Mouse (Mus musculus) cerebellum, adult 11 months (tissue): Measurements from ENCODE around the gene Nln.
A peak's percentile ranks its signal among the peaks of the same experiment; 100 is the strongest.

Experiments used
- DNase-seq: peaks from one replicate; pipeline ENCODE4 v3.0.0; 2022

The Nln gene

GRCm38 (mm10) chr13:104039861-104040260 lies 69.6 kb downstream of the Nln start:
- DNase-seq, result no peak

GRCm38 (mm10) chr13:104038891-104039290 lies 70.5 kb downstream of the Nln start:
- no peak for DNase-seq

GRCm38 (mm10) chr13:104038358-104038757 lies 71.1 kb downstream of the Nln start:
- no peak for DNase-seq

- no peak for DNase-seq
Measured at GRCm38 (mm10) chr13:104037531-104038290, 71.7 kb downstream of the Nln start.

GRCm38 (mm10) chr13:104036494-104037290 lies 72.7 kb downstream of the Nln start:
- peak; percentile 26 for DNase-seq

- DNase-seq, result no peak
Measured at GRCm38 (mm10) chr13:104035651-104036050, 73.8 kb downstream of the Nln start.

- DNase-seq, result no peak
Measured at GRCm38 (mm10) chr13:104034854-104035253, 74.6 kb downstream of the Nln start.

GRCm38 (mm10) chr13:104032620-104033133 lies 76.7 kb downstream of the Nln start:
- no peak for DNase-seq

- DNase-seq, result no peak
Measured at GRCm38 (mm10) chr13:104031821-104032331, 77.5 kb downstream of the Nln start.

- DNase-seq, result no peak
Measured at GRCm38 (mm10) chr13:104030956-104031355, 78.5 kb downstream of the Nln start.

- no peak for DNase-seq
Measured at GRCm38 (mm10) chr13:104029511-104029910, 79.9 kb downstream of the Nln start.

- no peak for DNase-seq
Measured at GRCm38 (mm10) chr13:104029089-104029488, 80.3 kb downstream of the Nln start.

GRCm38 (mm10) chr13:104026525-104026924 lies 82.9 kb downstream of the Nln start:
- no peak for DNase-seq

GRCm38 (mm10) chr13:104025710-104025995 lies 83.8 kb downstream of the Nln start:
- no peak for DNase-seq

GRCm38 (mm10) chr13:104024856-104025709 lies 84.3 kb downstream of the Nln start:
- DNase-seq, result no peak

GRCm38 (mm10) chr13:104024275-104024674 lies 85.1 kb downstream of the Nln start:
- no peak for DNase-seq

GRCm38 (mm10) chr13:104023356-104023911 lies 86.0 kb downstream of the Nln start:
- no peak for DNase-seq

GRCm38 (mm10) chr13:104018466-104019076 lies 90.8 kb downstream of the Nln start:
- no peak for DNase-seq

- no peak for DNase-seq
Measured at GRCm38 (mm10) chr13:104015246-104016105, 93.9 kb downstream of the Nln start.

GRCm38 (mm10) chr13:104014038-104014437 lies 95.4 kb downstream of the Nln start:
- DNase-seq, result no peak

GRCm38 (mm10) chr13:104013380-104013779 lies 96.0 kb downstream of the Nln start:
- no peak for DNase-seq
